Mouse (Mus musculus) myocyte (in vitro differentiated cells): ENCODE measurements around the gene Tbx19. TPM values are rescaled to one million over a fixed set of nuclear protein-coding genes. Genes with fewer than 3 reads are reported as not detected.

Experiments used
- H3K27me3 ChIP-seq: one replicate; pipeline ENCODE4 v1.6.1; 2011; ENCODE audit not compliant: control insufficient read depth, insufficient read depth, insufficient read length
- H3K36me3 ChIP-seq: one replicate; pipeline ENCODE4 v1.6.1; 2011; ENCODE audit not compliant: control insufficient read depth, insufficient read depth
- H3K4me2 ChIP-seq: one replicate; pipeline ENCODE4 v1.6.1; 2011; ENCODE audit warnings: low read depth, control low read depth
- H3K4me3 ChIP-seq: one replicate; pipeline ENCODE4 v1.5.1; 2011; ENCODE audit warnings: mild to moderate bottlenecking, control low read depth, moderate library complexity
- H3K79me2 ChIP-seq: one replicate; pipeline ENCODE4 v1.6.1; 2011; ENCODE audit not compliant: control insufficient read depth, insufficient read depth
- H3ac ChIP-seq: one replicate; pipeline ENCODE4 v1.6.1; 2011; ENCODE audit not compliant: control insufficient read depth, insufficient read length
- CEBPB ChIP-seq: IDR thresholded peaks from 2 replicates; pipeline ENCODE4 v1.6.1; 2011; ENCODE audit warnings: mild to moderate bottlenecking, moderate library complexity; ENCODE audit not compliant: poor library complexity, insufficient read depth, severe bottlenecking
- E2F4 ChIP-seq: IDR thresholded peaks from one replicate; pipeline ENCODE4 v1.6.1; 2011; ENCODE audit warnings: mild to moderate bottlenecking, control low read depth, moderate library complexity; ENCODE audit not compliant: insufficient read depth
- MAX ChIP-seq: IDR thresholded peaks from one replicate; pipeline ENCODE4 v1.6.1; 2011; ENCODE audit warnings: low read depth, mild to moderate bottlenecking, control low read depth
- MYOD1 ChIP-seq, 3 experiments: IDR thresholded peaks; one replicate each; pipeline ENCODE4 v1.6.1; 2011; ENCODE audit warnings: control low read depth in 2 of 3, low read depth in 2 of 3, mild to moderate bottlenecking in 2 of 3, moderate library complexity in 1 of 3; ENCODE audit not compliant: insufficient read length in 2 of 3, control insufficient read depth in 1 of 3
- MYOG ChIP-seq, 3 experiments: IDR thresholded peaks; one replicate each; pipeline ENCODE4 v1.6.1; 2011; ENCODE audit warnings: control low read depth in 2 of 3, low read depth in 2 of 3, mild to moderate bottlenecking in 2 of 3; ENCODE audit not compliant: insufficient read length in 2 of 3, control insufficient read depth in 1 of 3, insufficient read depth in 1 of 3
- POLR2A ChIP-seq: IDR thresholded peaks from one replicate; pipeline ENCODE4 v1.6.1; 2011; ENCODE audit warnings: low read depth, mild to moderate bottlenecking, control low read depth, moderate library complexity; ENCODE audit not compliant: insufficient read length
- POLR2AphosphoS2 ChIP-seq: IDR thresholded peaks from one replicate; pipeline ENCODE4 v1.6.1; 2011; ENCODE audit warnings: low read depth, control low read depth; ENCODE audit not compliant: insufficient read length
- REST ChIP-seq: IDR thresholded peaks from one replicate; pipeline ENCODE4 v1.6.1; 2011; ENCODE audit warnings: mild to moderate bottlenecking, control low read depth, moderate library complexity; ENCODE audit not compliant: insufficient read depth, insufficient read length
- SRF ChIP-seq: IDR thresholded peaks from one replicate; pipeline ENCODE4 v1.6.1; 2011; ENCODE audit warnings: low read depth; ENCODE audit not compliant: control insufficient read depth, insufficient read length
- TCF12 ChIP-seq: IDR thresholded peaks from one replicate; pipeline ENCODE4 v1.6.1; 2011; ENCODE audit warnings: mild to moderate bottlenecking, control low read depth; ENCODE audit not compliant: poor library complexity, insufficient read depth, severe bottlenecking
- TCF3 ChIP-seq: IDR thresholded peaks from one replicate; pipeline ENCODE4 v1.6.1; 2011; ENCODE audit warnings: low read depth, control low read depth; ENCODE audit not compliant: insufficient read length
- USF1 ChIP-seq: IDR thresholded peaks from one replicate; pipeline ENCODE4 v1.6.1; 2011; ENCODE audit warnings: low read depth, mild to moderate bottlenecking, control low read depth, moderate library complexity
- polyA plus RNA-seq: library from polyadenylated mRNA; unstranded; fragments of >200 nt; fragmentation: generic; extraction: Trizol; gene quantifications from one replicate; pipeline ENCODE4 v1.2.1, GENCODE M21; 2012; ENCODE audit warnings: missing spikeins

The Tbx19 gene
- polyA plus RNA-seq, 1 experiment, result not detected

- no peak overlapping the region for H3K4me3 ChIP-seq
- no peak overlapping the region for H3ac ChIP-seq
- TF ChIP-seq MAX, result no peak
- no peak for TF ChIP-seq TCF3
- TF ChIP-seq SRF, result no peak
- TF ChIP-seq CEBPB, result no peak
- no peak for TF ChIP-seq E2F4
- TF ChIP-seq POLR2A, result no peak
- TF ChIP-seq TCF12, result no peak
- no peak for TF ChIP-seq POLR2AphosphoS2
- TF ChIP-seq MYOG (IDR thresholded peaks at IDR 0.05; ENCODE audit: control insufficient read depth in 1 of 3, insufficient read depth in 1 of 3, insufficient read length in 2 of 3, low read depth in 2 of 3), result no peak
- no peak for TF ChIP-seq REST
- no peak for TF ChIP-seq USF1
- TF ChIP-seq MYOD1 (IDR thresholded peaks at IDR 0.05; ENCODE audit: control insufficient read depth in 1 of 3, insufficient read length in 2 of 3, low read depth in 2 of 3), result no peak
- H3K36me3 ChIP-seq, result no peaks in the 10 kb centered on the region
- no peaks in the 10 kb centered on the region for H3K27me3 ChIP-seq
- no peak overlapping the region for H3K4me2 ChIP-seq
- H3K79me2 ChIP-seq, result no peaks in the 10 kb centered on the region
These were observed 46.0 kb downstream of the Tbx19 start for GRCm38 (mm10) chr1:165114460-165115175.

GRCm38 (mm10) chr1:165113700-165114099 lies 46.9 kb downstream of the Tbx19 start:
- Histone ChIP-seq H3K4me3 (no peak overlapping the region), H3K36me3 (no peaks in the 10 kb centered on the region), H3K27me3 (no peaks in the 10 kb centered on the region), H3ac (no peak overlapping the region), H3K4me2 (no peak overlapping the region), H3K79me2 (no peaks in the 10 kb centered on the region)
- no peak for TF ChIP-seq MAX
- TF ChIP-seq E2F4, result no peak
- TF ChIP-seq MYOG (IDR thresholded peaks at IDR 0.05; ENCODE audit: control insufficient read depth in 1 of 3, insufficient read depth in 1 of 3, insufficient read length in 2 of 3, low read depth in 2 of 3), result no peak
- TF ChIP-seq TCF12, result no peak

- TF ChIP-seq MYOG (IDR thresholded peaks at IDR 0.05; ENCODE audit: control insufficient read depth in 1 of 3, insufficient read depth in 1 of 3, insufficient read length in 2 of 3, low read depth in 2 of 3), result peak in 1 of 3 experiments; percentile 39
- no peak for TF ChIP-seq E2F4
- peak; percentile 27 to 56 (median 45) for TF ChIP-seq MYOD1 (IDR thresholded peaks at IDR 0.05; ENCODE audit: control insufficient read depth in 1 of 3, insufficient read length in 2 of 3, low read depth in 2 of 3)
- no peak overlapping the region for H3K4me3 ChIP-seq
- H3K4me2 ChIP-seq, result no peak overlapping the region
- H3K79me2 ChIP-seq, result no peaks in the 10 kb centered on the region
- H3K27me3 ChIP-seq, result no peaks in the 10 kb centered on the region
- no peak overlapping the region for H3ac ChIP-seq
- H3K36me3 ChIP-seq, result no peaks in the 10 kb centered on the region
These were observed 49.9 kb downstream of the Tbx19 start for GRCm38 (mm10) chr1:165110659-165111058.

GRCm38 (mm10) chr1:165109135-165109534 lies 51.4 kb downstream of the Tbx19 start:
- Histone ChIP-seq H3K27me3 (no peaks in the 10 kb centered on the region), H3K36me3 (no peaks in the 10 kb centered on the region), H3K4me3 (no peak overlapping the region), H3ac (no peak overlapping the region), H3K4me2 (no peak overlapping the region), H3K79me2 (no peaks in the 10 kb centered on the region)
- no peak for TF ChIP-seq E2F4
- no peak for TF ChIP-seq TCF3
- TF ChIP-seq MYOG (IDR thresholded peaks at IDR 0.05; ENCODE audit: control insufficient read depth in 1 of 3, insufficient read depth in 1 of 3, insufficient read length in 2 of 3, low read depth in 2 of 3), result no peak
- no peak for TF ChIP-seq POLR2AphosphoS2
- TF ChIP-seq USF1, result no peak
- no peak for TF ChIP-seq SRF
- TF ChIP-seq MAX, result no peak
- TF ChIP-seq REST, result no peak
- no peak for TF ChIP-seq MYOD1 (IDR thresholded peaks at IDR 0.05; ENCODE audit: control insufficient read depth in 1 of 3, insufficient read length in 2 of 3, low read depth in 2 of 3)
- no peak for TF ChIP-seq POLR2A
- no peak for TF ChIP-seq TCF12
- no peak for TF ChIP-seq CEBPB

- no peaks in the 10 kb centered on the region for H3K36me3 ChIP-seq
- H3K27me3 ChIP-seq, result no peaks in the 10 kb centered on the region
- TF ChIP-seq TCF3 (no peak), E2F4 (no peak), TCF12 (no peak), CEBPB (no peak), MAX (no peak), POLR2A (no peak), USF1 (no peak), MYOG (IDR thresholded peaks at IDR 0.05; ENCODE audit: control insufficient read depth in 1 of 3, insufficient read depth in 1 of 3, insufficient read length in 2 of 3, low read depth in 2 of 3) (no peak), REST (no peak), MYOD1 (IDR thresholded peaks at IDR 0.05; ENCODE audit: control insufficient read depth in 1 of 3, insufficient read length in 2 of 3, low read depth in 2 of 3) (no peak), POLR2AphosphoS2 (no peak), SRF (no peak)
- H3K4me3 ChIP-seq, result no peak overlapping the region
- no peak overlapping the region for H3K4me2 ChIP-seq
- H3ac ChIP-seq, result no peak overlapping the region
- no peaks in the 10 kb centered on the region for H3K79me2 ChIP-seq
These were observed 52.1 kb downstream of the Tbx19 start for GRCm38 (mm10) chr1:165108477-165108876.
